Mouse (Mus musculus): ENCODE results near the gene D430042O09Rik.

GRCm38 (mm10) chr7:125762883-125763830 lies 55.5 kb downstream of the D430042O09Rik start:
- TF ChIP-seq FLI1 (IDR thresholded peaks at IDR 0.05; ENCODE audit: low read length) = no peak
- no peak for TF ChIP-seq GATA1 (IDR thresholded peaks at IDR 0.05; ENCODE audit: borderline replicate concordance, low read length)
